Comparison of ENCODE assay signal across 10 mouse cellular contexts in genomic region chr6:141485302-141486021, GRCm38 (mm10). TPM values are rescaled to one million over a fixed set of nuclear protein-coding genes. Genes with fewer than 3 reads are reported as not detected.
A peak's percentile ranks its signal among the peaks of the same experiment; 100 is the strongest.
DNase-seq lines count a peak whose midpoint lies in the region; ATAC-seq and TF ChIP-seq lines count a peak whose summit lies in the region.
"Had no signal": no experiment of that assay in that cellular context is flagged by ENCODE, and none has a peak within 500 bp of the region (broad histone marks: within the 10 kb centered on the region; RNA-seq: fewer than 3 reads in every experiment).

No protein-coding gene starts in this region.

- H3K27ac ChIP-seq in heart, embryonic 10.5 days, result 0 out of 2 replicates have a peak overlapping the region, but pooled peaks have one; percentile 16
- H3K27ac ChIP-seq in limb, embryonic 14.5 days (replicated peaks; ENCODE audit: low read depth, low read length), result no peak overlapping the region
- H3K27ac ChIP-seq in neural tube, embryonic 15.5 days (replicated peaks), result no peak overlapping the region

- ATAC-seq in limb, embryonic 14.5 days (ENCODE audit: low FRiP score, low read depth), result no peak; the same call in 1 of the 2 replicates
- ATAC-seq in neural tube, embryonic 15.5 days (ENCODE audit: low FRiP score), result peak; percentile 69
- no peak for ATAC-seq in CD4-positive, CD25-positive, alpha-beta regulatory T cell, adult 4 months

- H3K27me3 ChIP-seq in heart, embryonic 10.5 days (ENCODE audit: insufficient read depth, poor library complexity, severe bottlenecking), result no peaks in the 10 kb centered on the region
- H3K27me3 ChIP-seq in limb, embryonic 14.5 days (ENCODE audit: control insufficient read depth, insufficient read depth, low read length), result no peaks in the 10 kb centered on the region
- no peaks in the 10 kb centered on the region for H3K27me3 ChIP-seq in neural tube, embryonic 15.5 days (replicated peaks)

- H3K36me3 ChIP-seq in heart, embryonic 10.5 days, result peaks cover 2% of the 10 kb centered on the region; the same call in 1 of the 2 replicates
- peaks cover 20% of the 10 kb centered on the region for H3K36me3 ChIP-seq in limb, embryonic 14.5 days (ENCODE audit: control insufficient read depth, insufficient read depth, low read length)
- H3K36me3 ChIP-seq in neural tube, embryonic 15.5 days, result no peaks in the 10 kb centered on the region

- H3K4me1 ChIP-seq in heart, embryonic 10.5 days, result peaks cover 9% of the 10 kb centered on the region; the same call in 1 of the 2 replicates
- H3K4me1 ChIP-seq in limb, embryonic 14.5 days (ENCODE audit: control insufficient read depth, insufficient read depth, low read length), result no peaks in the 10 kb centered on the region
- peaks cover 6% of the 10 kb centered on the region; the same call in 1 of the 2 replicates for H3K4me1 ChIP-seq in neural tube, embryonic 15.5 days

- WGBS in heart, embryonic 10.5 days, result 49% methylated on average over 10 of the region's 10 CpGs
- WGBS in limb, embryonic 14.5 days, result 61% methylated on average over 10 of the region's 10 CpGs
- 45% methylated on average over 10 of the region's 10 CpGs for WGBS in neural tube, embryonic 15.5 days

- peak; percentile 13 for DNase-seq in right cerebral cortex, postnatal 14 days
- DNase-seq in right cerebral cortex, postnatal 36 days (ENCODE audit: low spot score in 2 of 2), result no peak
- peak; percentile 81 for DNase-seq in heart, embryonic 10.5 days (ENCODE audit: low spot score)
- peak; percentile 49 for DNase-seq in limb, embryonic 14.5 days (ENCODE audit: low spot score)
- no peak for DNase-seq in spleen, adult 12 weeks (ENCODE audit: low spot score)
- DNase-seq in thymus, postnatal 36 days, result no peak
- DNase-seq: thymus, adult 18-20 months had no signal

- H3K9me3 ChIP-seq in heart, embryonic 10.5 days, result no peaks in the 10 kb centered on the region
- H3K9me3 ChIP-seq in limb, embryonic 14.5 days (ENCODE audit: control insufficient read depth, low read length), result no peaks in the 10 kb centered on the region
- H3K9me3 ChIP-seq in neural tube, embryonic 15.5 days (replicated peaks), result no peaks in the 10 kb centered on the region

- TF ChIP-seq POLR2A in limb, embryonic 14.5 days (IDR thresholded peaks at IDR 0.05; ENCODE audit: borderline replicate concordance, extremely low read depth, insufficient read depth, insufficient read length), result no peak

- H3K4me3 ChIP-seq in heart, embryonic 10.5 days, result no peak overlapping the region
- H3K4me3 ChIP-seq in limb, embryonic 14.5 days (replicated peaks; ENCODE audit: low read length), result no peak overlapping the region
- no peak overlapping the region for H3K4me3 ChIP-seq in neural tube, embryonic 15.5 days (replicated peaks)

- H3K4me2 ChIP-seq in limb, embryonic 14.5 days (replicated peaks; ENCODE audit: low read depth, low read length, severe bottlenecking), result no peak overlapping the region
- 0 out of 2 replicates have a peak overlapping the region, but pooled peaks have one; percentile 3 for H3K4me2 ChIP-seq in neural tube, embryonic 15.5 days

- no peak overlapping the region for H3K9ac ChIP-seq in limb, embryonic 14.5 days (ENCODE audit: low read depth, low read length, severe bottlenecking)
- H3K9ac ChIP-seq in neural tube, embryonic 15.5 days (replicated peaks), result no peak overlapping the region

RNA-seq across cellular contexts. Expression of gene Slco1c1, which starts 38.7 kb away (rescaled TPM):
- polyA plus RNA-seq in heart, embryonic 10.5 days (2016; fragmentation: Nextera tagmentation; extraction: Ambion mirVana), result 0.30 TPM in 1 of 2 replicates, not detected in the other
- 0.26 and 0.29 TPM in 2 replicates for polyA plus RNA-seq in limb, embryonic 14.5 days (2012; rRNA removed)
- polyA plus RNA-seq in limb, embryonic 14.5 days (2014; fragmentation: Nextera tagmentation; extraction: Ambion mirVana), result 0.33 and 0.43 TPM in 2 replicates
- polyA plus RNA-seq in neural tube, embryonic 15.5 days (2015; fragmentation: Nextera tagmentation; extraction: Ambion mirVana), result 10.8 and 12.6 TPM in 2 replicates
- polyA plus RNA-seq in CD4-positive, CD25-positive, alpha-beta regulatory T cell, adult 4 months (2017; shearing (Covaris generic)), result not detected
- polyA plus RNA-seq: liver, embryonic 16.5 days had no signal

Comparison
In these comparisons a context has a peak if more than half of its experiments do, and no peak if none do; other contexts are left out.
1. DNase-seq: peak in right cerebral cortex, postnatal 14 days (single experiment), heart, embryonic 10.5 days (single experiment) and limb, embryonic 14.5 days (single experiment); none in right cerebral cortex, postnatal 36 days (0 of 2), spleen, adult 12 weeks (single experiment) and thymus, postnatal 36 days (0 of 2).